Mouse (Mus musculus) kidney, embryonic 15.5 days (tissue): ENCODE data around the gene Oxct2b. TPM values are rescaled to one million over a fixed set of nuclear protein-coding genes. Genes with fewer than 3 reads are reported as not detected.
A peak's percentile ranks its signal among the peaks of the same experiment; 100 is the strongest.
"Not testable (repeated sequence)": the region's sequence is repeated elsewhere in the genome, so short reads cannot be mapped to it uniquely, and the experiment has no call there.

Experiments
- ATAC-seq: fragments of 200-750 bp; cut with Nextera tagmentation; replicated peaks from 2 replicates; pipeline ENCODE4 v1.8.0; 2017; ENCODE audit warnings: moderate TSS enrichment; ENCODE audit not compliant: low FRiP score
- H3K27ac ChIP-seq: fragments of 300-500 bp; sonication (generic); 2 replicates; pipeline ENCODE4 v1.5.1; 2015; ENCODE audit warnings: mild to moderate bottlenecking, inconsistent platforms
- H3K27me3 ChIP-seq: fragments of 300-500 bp; sonication (generic); 2 replicates; pipeline ENCODE4 v1.6.1; 2015; ENCODE audit warnings: inconsistent platforms
- H3K36me3 ChIP-seq: fragments of 300-500 bp; sonication (generic); 2 replicates; pipeline ENCODE4 v1.6.1; 2015; ENCODE audit warnings: inconsistent platforms
- H3K4me1 ChIP-seq: fragments of 300-500 bp; sonication (generic); 2 replicates; pipeline ENCODE4 v1.6.1; 2015; ENCODE audit warnings: inconsistent platforms
- H3K4me2 ChIP-seq: fragments of 300-500 bp; sonication (generic); 2 replicates; pipeline ENCODE4 v1.6.1; 2015; ENCODE audit warnings: moderate library complexity, mild to moderate bottlenecking, inconsistent platforms
- H3K4me3 ChIP-seq: fragments of 300-500 bp; sonication (generic); replicated peaks from 2 replicates; pipeline ENCODE4 v1.5.1; 2015; ENCODE audit warnings: mild to moderate bottlenecking, inconsistent platforms
- H3K9ac ChIP-seq: fragments of 300-500 bp; sonication (generic); 2 replicates; pipeline ENCODE4 v1.6.1; 2015; ENCODE audit warnings: mild to moderate bottlenecking, inconsistent platforms
- H3K9me3 ChIP-seq: fragments of 300-500 bp; sonication (generic); replicated peaks from 2 replicates; pipeline ENCODE4 v1.6.1; 2016; ENCODE audit warnings: inconsistent platforms
- WGBS: fragments of 180-500 bp; shearing (Covaris S2); methylation state at CpG from one replicate; pipeline ENCODE4 v1.1.7; 2015; ENCODE audit warnings: mixed read lengths; 5-methylcytosine and 5-hydroxymethylcytosine counted together
- polyA plus RNA-seq: library from polyadenylated mRNA; unstranded; fragments of >200 nt; fragmentation: Nextera tagmentation; extraction: Ambion mirVana; gene quantifications from 2 replicates; pipeline ENCODE4 v1.2.1, GENCODE M21; 2015

Oxct2b gene
- polyA plus RNA-seq, 1 experiment from 2014 or later, result not detected

GRCm38 (mm10) chr4:123116640-123117039 lies 574 bp downstream of the Oxct2b start:
- not testable (repeated sequence) for H3K9me3 ChIP-seq, H3K27ac ChIP-seq, H3K4me1 ChIP-seq, H3K36me3 ChIP-seq, H3K9ac ChIP-seq
- Histone ChIP-seq H3K27me3 (peaks cover 22% of the 10 kb centered on the region), H3K4me2 (peak overlapping the region; percentile 76), H3K4me3 (peak overlapping the region; percentile 38)
- ATAC-seq, result peak; percentile 52
- WGBS, result 23% methylated on average over 27 of the region's 42 CpGs

DNA sequence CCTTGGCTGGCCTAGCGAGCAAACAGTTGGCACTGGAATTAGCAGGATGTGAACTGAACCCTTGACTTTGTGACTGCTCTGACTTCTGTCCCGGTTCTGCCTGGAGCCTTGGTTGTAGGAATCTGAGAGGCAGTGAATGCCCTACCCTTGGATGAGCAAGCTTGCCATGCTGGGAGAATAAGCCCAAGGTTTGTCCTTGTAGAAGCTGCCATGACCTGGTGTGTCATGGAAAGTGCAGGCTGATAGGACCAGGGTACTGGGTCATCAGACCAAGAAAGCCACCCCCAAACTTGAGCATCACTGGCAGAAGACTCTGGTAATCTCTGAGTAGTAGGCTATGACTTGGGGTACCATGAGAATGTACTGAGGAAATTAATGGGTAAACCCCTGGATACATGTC lies 5.2 kb downstream of the Oxct2b start:
- H3K4me2 ChIP-seq, result no peak overlapping the region
- 0 out of 2 replicates have a peak, but pooled peaks cover 4% of the 10 kb centered on the region for H3K4me1 ChIP-seq
- H3K4me3 ChIP-seq, result no peak overlapping the region
- no peak overlapping the region for H3K27ac ChIP-seq
- H3K27me3 ChIP-seq, result peaks cover 11% of the 10 kb centered on the region
- H3K9me3 ChIP-seq, result no peaks in the 10 kb centered on the region
- no peak overlapping the region for H3K9ac ChIP-seq
- WGBS, result 79% methylated on average over 2 of the region's 2 CpGs
- ATAC-seq, result no peak
- H3K36me3 ChIP-seq, result peaks cover 13% of the 10 kb centered on the region

DNA sequence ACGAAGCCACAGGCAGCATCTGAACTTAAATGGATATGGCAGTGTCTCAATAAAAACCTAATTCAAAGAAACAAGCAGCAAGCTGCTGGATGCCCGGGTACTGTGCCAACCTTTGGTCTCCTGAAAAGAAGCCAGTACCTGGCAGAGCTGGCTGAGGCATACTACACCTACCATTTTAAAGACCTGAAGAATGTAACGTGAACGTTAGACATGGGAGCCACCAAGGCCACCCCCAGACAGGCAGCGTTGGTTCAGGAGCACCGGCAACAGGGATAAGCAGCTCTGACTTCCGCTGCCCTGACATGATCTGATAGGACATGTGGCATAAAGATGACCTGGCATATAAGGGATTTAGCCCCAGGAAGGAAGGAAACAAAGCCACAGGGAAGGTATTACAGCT lies 10.6 kb downstream of the Oxct2b start:
- Histone ChIP-seq H3K4me2 (no peak overlapping the region), H3K27ac (no peak overlapping the region), H3K9me3 (no peaks in the 10 kb centered on the region), H3K4me3 (no peak overlapping the region), H3K9ac (no peak overlapping the region), H3K36me3 (peaks cover 64% of the 10 kb centered on the region), H3K4me1 (no peaks in the 10 kb centered on the region), H3K27me3 (no peaks in the 10 kb centered on the region)
- ATAC-seq, result no peak
- WGBS, result 97% methylated on average over 7 of the region's 7 CpGs

DNA sequence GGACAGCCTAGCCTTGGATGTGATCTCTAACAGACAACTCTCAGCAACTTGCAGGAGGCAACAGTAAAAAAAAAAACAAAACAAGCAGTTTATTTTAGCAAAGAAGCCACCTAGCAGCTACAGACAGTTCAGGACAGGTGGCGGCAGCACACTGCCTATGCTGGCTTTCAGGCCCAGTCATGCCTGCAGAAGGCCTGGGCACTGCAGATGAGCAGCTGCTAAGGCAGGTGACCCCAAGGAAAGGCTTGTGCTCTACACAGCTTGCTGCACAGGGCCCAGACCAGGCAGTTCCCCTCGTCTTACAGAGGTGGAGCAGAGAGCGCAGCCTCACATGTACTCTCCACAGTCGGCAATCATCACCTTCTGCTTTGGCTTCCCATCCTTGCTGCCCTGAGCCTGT lies 11.0 kb downstream of the Oxct2b start:
- no peaks in the 10 kb centered on the region for H3K27me3 ChIP-seq
- H3K9ac ChIP-seq, result no peak overlapping the region
- H3K36me3 ChIP-seq, result peaks cover 68% of the 10 kb centered on the region
- ATAC-seq, result no peak
- no peaks in the 10 kb centered on the region for H3K9me3 ChIP-seq
- H3K27ac ChIP-seq, result no peak overlapping the region
- H3K4me2 ChIP-seq, result no peak overlapping the region
- no peaks in the 10 kb centered on the region for H3K4me1 ChIP-seq
- H3K4me3 ChIP-seq, result no peak overlapping the region
- WGBS, result 94% methylated on average over 4 of the region's 4 CpGs

- Histone ChIP-seq H3K9ac (no peak overlapping the region), H3K27ac (no peak overlapping the region), H3K4me1 (peaks cover 18% of the 10 kb centered on the region), H3K4me2 (no peak overlapping the region), H3K27me3 (no peaks in the 10 kb centered on the region), H3K4me3 (no peak overlapping the region), H3K36me3 (peaks cover 44% of the 10 kb centered on the region), H3K9me3 (no peaks in the 10 kb centered on the region)
- no peak for ATAC-seq
- 89% methylated on average over 3 of the region's 3 CpGs for whole genome bisulfite sequencing
These were observed 21.5 kb downstream of the Oxct2b start for GRCm38 (mm10) chr4:123137551-123137950.

- under 1% methylated on average over 34 of the region's 34 CpGs for WGBS
- no peaks in the 10 kb centered on the region for H3K9me3 ChIP-seq
- H3K4me3 ChIP-seq, result peak within 1 kb of the TSS; percentile 73
- peak within 1 kb of the TSS; percentile 58 for H3K9ac ChIP-seq
- peak; percentile 98 for ATAC-seq
- H3K27me3 ChIP-seq, result no peaks in the 10 kb centered on the region
- H3K27ac ChIP-seq, result peak within 1 kb of the TSS; percentile 92
- H3K4me1 ChIP-seq, result peaks cover 18% of the 10 kb centered on the region
- peaks cover 26% of the 10 kb centered on the region for H3K36me3 ChIP-seq
- H3K4me2 ChIP-seq, result peak within 1 kb of the TSS; percentile 81
These were observed 23.6 kb downstream of the Oxct2b start, which contains the start of gene Ppie for GRCm38 (mm10) chr4:123139513-123140154. Gene Ppie (minus strand): TSS chr4:123139951.

DNA sequence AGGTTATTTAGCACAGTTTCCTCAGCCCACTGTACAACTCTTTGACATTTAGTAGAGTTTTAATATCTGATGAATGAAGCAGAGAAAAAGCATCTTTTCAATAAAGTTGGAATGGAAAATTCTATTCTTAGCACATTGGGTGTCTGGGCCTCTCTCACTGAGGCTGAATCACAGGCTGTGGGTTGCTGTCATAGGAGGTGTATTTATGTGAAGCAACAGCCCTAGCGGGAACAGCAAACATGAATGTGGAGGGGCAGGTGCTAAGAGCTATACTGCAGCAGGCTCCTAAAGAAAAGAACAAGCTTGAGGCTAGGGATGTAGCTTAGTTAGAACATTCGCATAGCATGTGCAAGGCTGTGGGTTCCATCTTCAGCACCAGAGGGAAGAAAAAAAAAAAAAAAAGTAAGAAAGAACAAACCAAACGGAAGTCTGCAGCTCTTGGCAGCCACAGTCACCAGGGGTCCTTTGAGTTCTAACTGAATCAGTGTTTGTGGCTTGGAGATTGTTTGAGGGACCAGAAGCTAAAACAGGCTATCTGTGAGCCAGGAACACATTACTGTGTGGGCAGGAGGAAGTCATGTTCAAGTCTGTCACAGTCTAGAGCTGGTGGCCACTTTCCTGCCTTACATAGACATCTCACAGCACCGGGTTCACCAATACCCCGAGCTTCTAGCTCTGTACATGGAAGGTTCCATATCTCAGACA lies 31.5 kb downstream of the Oxct2b start:
- no peaks in the 10 kb centered on the region for H3K4me1 ChIP-seq
- no peak overlapping the region for H3K9ac ChIP-seq
- no peak overlapping the region for H3K4me3 ChIP-seq
- H3K36me3 ChIP-seq, result no peaks in the 10 kb centered on the region
- 76% methylated on average over 5 of the region's 5 CpGs for WGBS
- H3K9me3 ChIP-seq, result no peaks in the 10 kb centered on the region
- H3K27ac ChIP-seq, result no peak overlapping the region
- no peak for ATAC-seq
- H3K27me3 ChIP-seq, result peaks cover 17% of the 10 kb centered on the region; the same call in 1 of the 2 replicates
- no peak overlapping the region for H3K4me2 ChIP-seq

GRCm38 (mm10) chr4:123152003-123152402 lies 35.9 kb downstream of the Oxct2b start:
- no peaks in the 10 kb centered on the region for H3K36me3 ChIP-seq
- H3K9me3 ChIP-seq, result no peaks in the 10 kb centered on the region
- H3K4me1 ChIP-seq, result no peaks in the 10 kb centered on the region
- no peak for ATAC-seq
- H3K4me2 ChIP-seq, result no peak overlapping the region
- no peak overlapping the region for H3K27ac ChIP-seq
- 78% methylated on average over 4 of the region's 4 CpGs for WGBS
- H3K4me3 ChIP-seq, result no peak overlapping the region
- 0 out of 2 replicates have a peak, but pooled peaks cover 6% of the 10 kb centered on the region for H3K27me3 ChIP-seq
- no peak overlapping the region for H3K9ac ChIP-seq

GRCm38 (mm10) chr4:123152976-123153375 lies 36.9 kb downstream of the Oxct2b start:
- no peak overlapping the region for H3K27ac ChIP-seq
- H3K4me1 ChIP-seq, result no peaks in the 10 kb centered on the region
- H3K4me2 ChIP-seq, result no peak overlapping the region
- 0 out of 2 replicates have a peak, but pooled peaks cover 5% of the 10 kb centered on the region for H3K27me3 ChIP-seq
- no peaks in the 10 kb centered on the region for H3K36me3 ChIP-seq
- H3K9ac ChIP-seq, result no peak overlapping the region
- H3K9me3 ChIP-seq, result no peaks in the 10 kb centered on the region
- ATAC-seq, result no peak
- H3K4me3 ChIP-seq, result no peak overlapping the region
- WGBS, result 53% methylated on average over 5 of the region's 5 CpGs

- Histone ChIP-seq H3K36me3 (no peaks in the 10 kb centered on the region), H3K4me3 (no peak overlapping the region), H3K27me3 (no peaks in the 10 kb centered on the region), H3K27ac (no peak overlapping the region), H3K4me1 (no peaks in the 10 kb centered on the region), H3K9ac (no peak overlapping the region), H3K4me2 (no peak overlapping the region), H3K9me3 (no peaks in the 10 kb centered on the region)
- WGBS, result 15% methylated on average over 4 of the region's 4 CpGs
- ATAC-seq, result no peak
These were observed 38.9 kb downstream of the Oxct2b start for GRCm38 (mm10) chr4:123155004-123155403.

DNA sequence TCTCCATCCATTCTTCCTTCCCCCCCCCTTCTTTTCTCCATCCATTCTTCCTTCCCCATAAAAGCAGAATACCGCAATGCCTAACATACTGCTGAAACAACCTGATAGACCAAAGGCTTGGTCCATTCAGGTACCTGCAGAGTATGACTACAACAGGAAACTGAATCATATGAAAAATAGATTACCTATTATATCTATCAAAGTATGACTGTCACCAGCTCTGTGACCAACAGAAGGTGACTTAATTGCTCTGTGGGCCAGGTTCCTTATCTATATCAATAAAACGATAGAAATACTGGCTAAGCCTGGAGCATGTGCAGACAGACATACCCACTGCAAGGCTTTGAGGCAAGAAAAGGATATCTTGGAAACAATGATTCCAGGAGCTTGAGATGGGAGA lies 39.4 kb downstream of the Oxct2b start:
- whole genome bisulfite sequencing, result 68% methylated on average over 2 of the region's 2 CpGs
- no peaks in the 10 kb centered on the region for H3K27me3 ChIP-seq

DNA sequence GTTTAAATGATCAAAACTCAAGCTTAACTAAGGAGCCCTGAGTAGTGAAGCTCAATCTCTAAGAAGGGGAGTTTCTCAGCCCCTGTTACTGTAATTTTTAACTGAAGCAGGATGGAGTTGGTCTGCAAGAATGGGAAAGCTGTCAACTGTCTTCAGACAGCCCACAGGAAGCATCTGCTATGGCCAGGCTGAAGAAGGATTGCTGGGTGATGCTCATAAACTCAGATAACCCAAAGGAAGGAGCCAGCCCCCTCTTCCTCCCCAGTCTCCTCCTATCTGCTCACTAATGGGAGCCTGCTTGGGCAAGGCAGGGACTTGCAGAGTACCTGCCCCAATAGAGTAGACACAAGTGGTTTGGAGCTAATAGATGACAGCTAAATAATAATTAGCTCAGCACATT lies 39.8 kb downstream of the Oxct2b start:
- H3K27me3 ChIP-seq, result no peaks in the 10 kb centered on the region
- no peaks in the 10 kb centered on the region for H3K4me1 ChIP-seq
- no peak for ATAC-seq
- H3K4me3 ChIP-seq, result no peak overlapping the region
- H3K9me3 ChIP-seq, result no peaks in the 10 kb centered on the region
- no peak overlapping the region for H3K4me2 ChIP-seq
- H3K27ac ChIP-seq, result no peak overlapping the region
- no peak overlapping the region for H3K9ac ChIP-seq
- no peaks in the 10 kb centered on the region for H3K36me3 ChIP-seq

More for the DNA sequence above, 39.4 kb downstream of the Oxct2b start:
- H3K4me1 ChIP-seq, result no peaks in the 10 kb centered on the region
- no peaks in the 10 kb centered on the region for H3K9me3 ChIP-seq
- H3K9ac ChIP-seq, result no peak overlapping the region
- ATAC-seq, result no peak
- H3K4me2 ChIP-seq, result no peak overlapping the region
- H3K4me3 ChIP-seq, result no peak overlapping the region
- no peaks in the 10 kb centered on the region for H3K36me3 ChIP-seq
- H3K27ac ChIP-seq, result no peak overlapping the region
